Mouse (Mus musculus): ENCODE measurements around the gene Nipal1.

DNA sequence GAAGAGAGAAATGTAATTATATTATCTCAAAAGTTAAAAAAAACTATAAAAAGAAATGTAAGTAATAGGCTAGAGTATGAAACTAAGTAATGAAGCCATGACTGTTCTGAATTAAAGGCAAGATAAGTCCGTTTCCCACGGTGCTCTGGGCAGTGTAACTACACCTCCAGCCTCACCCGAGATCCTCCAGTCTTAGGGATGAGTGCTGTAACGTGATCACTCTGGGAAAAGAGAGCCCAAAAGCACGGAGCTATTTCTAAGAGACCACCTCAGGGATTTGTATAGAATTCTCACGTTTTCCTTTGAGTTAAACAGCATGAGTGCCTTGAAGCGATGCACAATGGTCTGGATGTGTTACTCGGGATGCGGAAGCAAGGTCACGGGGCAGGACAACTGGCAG, 58.5 kb downstream of the Nipal1 start:
- TF ChIP-seq CTCF (conservative IDR thresholded peaks at IDR 0.05; ENCODE audit: low read length) (no peak), POU5F1 (IDR thresholded peaks at IDR 0.05; ENCODE audit: borderline replicate concordance, low read length) (no peak), NANOG (IDR thresholded peaks at IDR 0.05; ENCODE audit: borderline replicate concordance, low read length) (no peak; the same call in 1 of the 2 replicates)

Measured in E14TG2a.4 (cell line).